Mouse (Mus musculus): ENCODE measurements at regions not wholly inside any gene's neighbourhood (a gene's known extent, or its start where the extent isn't known, plus 50 kb on each side); places are given as distances from the start of the nearest gene placed in this dataset.

DNA sequence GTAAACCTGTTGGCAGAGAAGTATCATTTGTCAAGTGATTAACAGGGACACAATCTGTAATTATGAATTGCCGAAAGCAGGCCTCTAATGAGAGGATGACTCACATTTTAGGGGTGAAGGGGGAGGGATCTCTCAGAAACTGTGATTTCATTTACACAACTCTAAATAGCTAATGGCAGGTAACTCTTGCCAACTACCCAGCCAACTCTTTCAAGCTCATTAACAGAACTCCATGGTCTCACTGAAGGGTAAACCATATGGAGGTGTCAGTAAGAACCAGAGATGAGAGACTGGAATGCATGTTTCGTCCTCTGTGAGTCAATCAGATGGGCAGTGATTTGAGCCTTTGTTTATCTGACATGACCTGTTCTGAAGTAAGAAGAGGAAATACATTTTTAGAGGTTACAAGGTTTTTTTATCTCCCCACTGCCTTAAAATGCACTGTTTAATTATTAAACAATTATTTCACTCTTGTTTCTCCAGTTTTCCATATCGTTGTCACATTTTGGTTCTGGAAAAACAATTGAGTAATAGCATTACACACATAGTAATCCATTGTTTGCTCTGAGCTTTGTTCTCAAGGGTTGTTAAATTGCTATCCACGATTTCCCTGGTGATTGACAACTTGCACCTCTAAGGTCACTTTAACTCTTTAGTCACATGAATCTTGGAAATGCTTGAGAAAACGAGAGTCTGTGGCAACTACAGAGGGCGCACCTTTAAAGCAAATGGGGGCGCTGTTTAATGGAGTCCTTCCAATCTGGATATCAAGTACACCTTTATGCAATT lies 451.5 kb downstream of the Gm43517 start:
- Histone ChIP-seq H3K9ac (no peak overlapping the region), H3K36me3 (no peaks in the 10 kb centered on the region), H3K27me3 (replicated peaks) (no peaks in the 10 kb centered on the region), H3K4me1 (replicated peaks) (no peaks in the 10 kb centered on the region), H3K27ac (no peak overlapping the region), H3K9me3 (no peaks in the 10 kb centered on the region), H3K4me2 (replicated peaks) (no peak overlapping the region), H3K4me3 (replicated peaks) (no peak overlapping the region)
- WGBS: 50% methylated on average over 7 of the region's 7 CpGs
- no peak for ATAC-seq

DNA sequence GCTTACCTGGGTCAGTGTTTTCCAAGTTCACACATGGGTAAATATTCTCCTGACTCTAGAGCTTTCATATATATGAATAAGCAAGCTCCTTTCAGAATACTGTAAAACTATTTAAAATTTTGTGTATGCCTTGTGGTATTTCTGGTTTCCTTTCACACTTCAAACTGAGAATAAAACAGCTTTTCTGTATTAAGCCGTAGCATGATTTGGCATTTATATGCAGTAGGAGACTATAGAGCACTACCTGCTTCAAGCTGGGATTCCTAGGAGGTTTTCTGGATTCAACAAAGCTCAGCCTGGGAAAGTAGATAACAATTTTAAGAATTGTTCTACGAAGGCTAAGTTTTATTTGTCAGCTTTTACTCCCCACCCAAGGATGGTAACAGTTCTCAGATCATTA lies 500.5 kb downstream of the Gm43517 start:
- 78% methylated on average over 2 of the region's 2 CpGs for WGBS
- no peaks in the 10 kb centered on the region for H3K9me3 ChIP-seq
- no peaks in the 10 kb centered on the region for H3K4me1 ChIP-seq (replicated peaks)

DNA sequence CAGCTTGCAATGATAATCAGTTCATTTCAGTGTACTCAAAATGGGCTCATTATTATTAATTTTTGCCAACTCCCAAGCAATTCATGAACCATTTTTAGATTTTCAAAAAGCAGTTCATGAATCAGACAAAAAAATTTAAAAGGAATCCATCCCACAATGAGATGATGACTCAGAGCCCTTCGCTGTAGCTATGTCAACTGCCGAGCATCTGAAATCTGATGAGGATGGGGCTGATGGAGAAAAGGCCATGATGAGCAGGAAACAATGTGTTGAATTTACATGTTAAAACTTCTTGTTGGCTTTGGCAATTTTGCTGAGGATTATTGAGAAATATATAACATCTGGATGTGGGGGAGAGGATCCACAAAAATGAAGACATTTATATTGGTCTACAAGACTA lies 502.3 kb downstream of the Gm43517 start:
- no peak overlapping the region for H3K4me3 ChIP-seq (replicated peaks)
- no peaks in the 10 kb centered on the region for H3K27me3 ChIP-seq (replicated peaks)
- no peak overlapping the region for H3K9ac ChIP-seq
- H3K27ac ChIP-seq: no peak overlapping the region
- no peaks in the 10 kb centered on the region for H3K4me1 ChIP-seq (replicated peaks)
- ATAC-seq: no peak
- H3K36me3 ChIP-seq: no peaks in the 10 kb centered on the region
- 88% methylated on average over 2 of the region's 2 CpGs for WGBS
- H3K4me2 ChIP-seq (replicated peaks): no peak overlapping the region
- no peaks in the 10 kb centered on the region for H3K9me3 ChIP-seq

More for the DNA sequence above, 500.5 kb downstream of the Gm43517 start:
- Histone ChIP-seq H3K36me3 (no peaks in the 10 kb centered on the region), H3K27me3 (replicated peaks) (no peaks in the 10 kb centered on the region), H3K4me3 (replicated peaks) (no peak overlapping the region), H3K9ac (no peak overlapping the region), H3K4me2 (replicated peaks) (no peak overlapping the region), H3K27ac (no peak overlapping the region)
- ATAC-seq: no peak

DNA sequence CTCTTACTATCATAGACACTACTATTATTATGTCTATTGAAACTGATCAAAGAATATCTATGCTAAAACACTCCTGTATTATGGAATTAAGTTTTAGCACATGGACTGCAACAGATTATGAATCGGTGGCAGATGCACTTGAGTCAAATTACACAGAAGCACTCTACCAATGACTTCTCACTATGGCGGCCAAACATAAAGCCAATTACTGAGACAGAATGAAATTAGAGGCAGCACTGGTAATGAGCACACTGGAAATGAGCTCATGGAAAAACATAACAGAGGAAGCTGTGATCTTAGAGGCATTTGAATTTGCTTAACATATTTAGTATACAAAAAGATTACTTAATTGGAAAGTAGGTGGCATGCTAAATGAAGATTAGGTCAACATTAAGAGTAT lies 512.8 kb downstream of the Gm43517 start:
- no peak overlapping the region for H3K4me3 ChIP-seq (replicated peaks)
- H3K27me3 ChIP-seq (replicated peaks): no peaks in the 10 kb centered on the region
- H3K36me3 ChIP-seq: no peaks in the 10 kb centered on the region
- no peak overlapping the region for H3K27ac ChIP-seq
- H3K9me3 ChIP-seq: no peaks in the 10 kb centered on the region
- no peak for ATAC-seq
- H3K4me1 ChIP-seq (replicated peaks): no peaks in the 10 kb centered on the region
- H3K4me2 ChIP-seq (replicated peaks): no peak overlapping the region
- 76% methylated on average over 2 of the region's 2 CpGs for WGBS
- no peak overlapping the region for H3K9ac ChIP-seq

DNA sequence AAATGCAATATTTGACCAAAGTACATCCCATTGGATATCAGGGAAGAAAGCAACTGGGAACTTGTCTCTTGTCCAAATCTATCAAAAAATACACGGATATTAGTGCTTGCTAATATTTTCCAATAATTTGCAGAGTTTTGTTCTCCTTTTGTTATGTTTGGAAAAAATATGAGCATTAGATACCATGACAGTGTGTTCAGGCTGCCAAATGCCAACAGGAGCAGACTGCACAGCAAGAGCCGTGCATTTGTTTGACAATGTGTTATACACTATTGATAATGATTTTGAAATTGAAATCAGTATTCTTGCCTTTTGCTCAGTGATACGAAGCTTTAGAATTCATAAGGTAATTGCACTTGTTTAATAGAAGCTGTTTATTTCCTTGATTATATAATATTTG lies 530.7 kb downstream of the Gm43517 start:
- Histone ChIP-seq H3K27ac (no peak overlapping the region), H3K4me2 (replicated peaks) (no peak overlapping the region), H3K9me3 (no peaks in the 10 kb centered on the region), H3K36me3 (no peaks in the 10 kb centered on the region), H3K4me3 (replicated peaks) (no peak overlapping the region), H3K27me3 (replicated peaks) (no peaks in the 10 kb centered on the region), H3K9ac (no peak overlapping the region), H3K4me1 (replicated peaks) (no peaks in the 10 kb centered on the region)
- ATAC-seq: no peak
- WGBS: 87% methylated on average over 3 of the region's 3 CpGs

DNA sequence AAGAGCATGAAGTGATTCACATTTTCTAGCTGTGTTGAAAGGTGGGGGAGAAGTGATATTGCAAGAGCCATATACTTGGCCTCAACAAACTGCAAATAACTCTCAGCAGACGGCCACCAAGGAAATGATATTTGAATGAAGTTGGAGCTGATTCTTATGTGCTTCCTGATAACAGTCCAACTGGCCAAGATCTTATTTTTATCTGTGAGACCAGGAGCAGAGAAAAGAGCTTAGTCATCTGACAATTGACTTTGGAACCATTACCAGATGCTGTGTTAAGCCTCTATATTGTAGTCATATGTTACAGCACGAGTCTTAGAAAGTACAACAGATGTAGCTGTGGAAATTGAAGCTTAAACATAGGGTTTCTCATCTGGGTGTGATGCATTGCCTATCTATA lies 536.6 kb downstream of the Gm43517 start:
- ATAC-seq: no peak
- H3K4me1 ChIP-seq (replicated peaks): no peaks in the 10 kb centered on the region
- no peaks in the 10 kb centered on the region for H3K36me3 ChIP-seq
- H3K9me3 ChIP-seq: no peaks in the 10 kb centered on the region
- H3K27ac ChIP-seq: no peak overlapping the region
- H3K4me2 ChIP-seq (replicated peaks): no peak overlapping the region
- no peaks in the 10 kb centered on the region for H3K27me3 ChIP-seq (replicated peaks)
- no peak overlapping the region for H3K4me3 ChIP-seq (replicated peaks)
- H3K9ac ChIP-seq: no peak overlapping the region
- WGBS: 59% methylated on average over 2 of the region's 2 CpGs

DNA sequence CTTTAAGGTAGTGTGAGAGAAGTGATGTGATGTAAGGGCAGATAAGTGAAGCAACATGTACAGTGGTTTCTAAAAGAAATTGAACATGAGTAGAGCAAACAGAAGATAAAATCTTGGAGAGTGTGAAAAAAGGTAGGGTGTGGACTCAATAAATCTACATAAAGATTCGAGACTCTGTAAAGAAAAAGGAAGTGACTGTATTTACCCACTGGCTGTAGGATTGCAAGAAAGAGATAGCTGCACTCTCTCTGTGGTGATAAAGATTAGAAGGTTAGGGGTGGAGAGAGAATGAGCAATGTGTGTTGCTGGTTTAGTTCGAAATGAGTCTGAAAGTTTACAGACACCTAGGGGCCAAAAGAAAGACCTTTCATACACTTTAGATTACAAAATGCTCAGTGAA lies 555.8 kb downstream of the Gm43517 start:
- Histone ChIP-seq H3K9me3 (no peaks in the 10 kb centered on the region), H3K27me3 (replicated peaks) (no peaks in the 10 kb centered on the region), H3K36me3 (no peaks in the 10 kb centered on the region), H3K4me2 (replicated peaks) (no peak overlapping the region), H3K27ac (no peak overlapping the region), H3K4me3 (replicated peaks) (no peak overlapping the region), H3K4me1 (replicated peaks) (no peaks in the 10 kb centered on the region), H3K9ac (no peak overlapping the region)
- 50% methylated on average over 2 of the region's 2 CpGs for WGBS
- ATAC-seq: no peak

DNA sequence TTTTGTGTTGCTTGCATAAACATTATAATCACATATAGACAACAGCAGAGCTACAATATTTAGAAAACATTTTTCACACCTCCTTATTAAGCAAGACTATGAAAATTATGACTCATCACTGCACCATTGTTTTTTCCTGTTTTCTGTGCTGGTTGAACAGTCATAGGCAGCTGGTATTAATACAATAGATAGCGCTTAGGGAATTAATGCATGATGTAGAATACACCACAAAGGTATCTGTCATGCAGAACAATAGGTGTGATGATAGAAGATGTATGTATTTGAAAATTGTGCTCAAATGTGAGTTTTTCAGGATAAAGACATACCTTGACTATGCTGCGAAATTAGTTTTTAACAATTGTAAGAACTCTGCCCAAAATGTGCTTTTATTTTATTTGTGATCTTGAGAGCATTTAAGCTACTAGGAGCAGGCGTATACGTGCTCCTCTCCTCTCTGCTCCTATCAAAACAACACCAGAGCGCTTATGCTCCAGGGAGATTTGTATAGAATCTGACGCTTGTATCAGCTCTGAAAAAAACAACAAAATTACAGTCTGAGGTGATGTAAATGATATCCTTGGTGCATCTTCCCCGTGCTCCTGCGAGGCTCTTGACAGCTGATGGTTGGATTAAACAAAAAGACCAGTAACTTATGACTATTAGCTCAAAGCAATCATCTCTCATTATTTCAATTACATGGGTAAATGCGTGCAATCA lies 560.1 kb downstream of the Gm43517 start:
- WGBS: 67% methylated on average over 9 of the region's 9 CpGs
- ATAC-seq: no peak
- H3K9me3 ChIP-seq: no peaks in the 10 kb centered on the region
- H3K4me3 ChIP-seq (replicated peaks): no peak overlapping the region
- H3K27ac ChIP-seq: no peak overlapping the region
- no peak overlapping the region for H3K4me2 ChIP-seq (replicated peaks)
- no peaks in the 10 kb centered on the region for H3K4me1 ChIP-seq (replicated peaks)
- H3K9ac ChIP-seq: no peak overlapping the region
- H3K27me3 ChIP-seq (replicated peaks): no peaks in the 10 kb centered on the region
- no peaks in the 10 kb centered on the region for H3K36me3 ChIP-seq

DNA sequence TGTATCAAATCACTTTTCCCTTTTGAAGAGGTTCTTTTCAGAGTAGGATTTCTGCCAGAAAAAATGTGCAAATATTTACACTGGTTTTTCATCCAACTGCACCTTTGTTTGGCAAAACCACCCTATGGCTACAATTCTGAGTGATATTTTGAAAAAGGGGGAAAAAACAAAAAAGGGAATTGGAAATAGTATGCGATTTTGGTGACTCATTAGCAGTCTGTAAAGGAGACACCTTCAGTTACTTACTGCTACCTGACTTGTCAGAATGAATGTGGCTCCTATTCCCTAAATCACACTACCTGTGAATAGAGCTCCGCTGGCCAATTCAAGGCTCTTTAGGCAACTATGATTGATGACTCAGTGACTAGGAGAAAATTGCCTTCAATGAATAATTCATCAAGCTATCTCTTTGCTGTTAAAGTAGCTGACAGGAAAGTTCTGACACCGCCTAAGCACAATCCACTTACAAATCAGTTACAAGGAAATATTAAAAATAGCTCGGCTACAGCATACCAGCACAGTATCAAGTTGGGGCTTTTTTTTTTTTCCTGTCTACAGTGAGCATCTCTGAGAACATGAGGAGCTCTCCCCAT lies 560.8 kb downstream of the Gm43517 start:
- Histone ChIP-seq H3K27me3 (replicated peaks) (no peaks in the 10 kb centered on the region), H3K4me2 (replicated peaks) (no peak overlapping the region), H3K36me3 (no peaks in the 10 kb centered on the region), H3K27ac (no peak overlapping the region), H3K4me3 (replicated peaks) (no peak overlapping the region), H3K9ac (no peak overlapping the region), H3K9me3 (no peaks in the 10 kb centered on the region), H3K4me1 (replicated peaks) (no peaks in the 10 kb centered on the region)
- 55% methylated on average over 4 of the region's 4 CpGs for WGBS
- ATAC-seq: no peak

DNA sequence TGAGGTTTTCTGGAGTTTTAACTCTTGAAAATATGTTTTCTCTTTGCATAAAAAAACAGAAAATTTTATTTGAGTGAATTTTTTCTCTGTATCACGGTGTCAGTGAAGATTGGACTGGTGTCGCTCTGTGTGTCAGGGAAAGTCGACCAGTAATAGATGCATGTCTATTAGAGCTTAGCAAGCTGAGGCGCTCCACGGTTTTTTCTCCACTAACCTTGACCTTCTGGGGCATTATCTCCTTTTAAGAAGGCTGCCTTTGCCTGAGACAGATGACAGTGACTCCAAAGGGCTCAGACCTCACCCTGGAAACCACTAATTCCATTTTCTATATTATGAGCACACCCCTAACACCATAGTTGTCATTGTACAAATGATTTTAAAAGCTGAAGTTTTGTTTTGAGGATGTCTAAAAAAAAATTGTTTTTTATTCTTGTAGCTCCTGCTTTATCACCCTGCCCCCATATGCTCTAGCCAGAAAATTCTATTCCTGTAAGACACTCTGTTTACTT lies 561.8 kb downstream of the Gm43517 start:
- Histone ChIP-seq H3K4me3 (replicated peaks) (no peak overlapping the region), H3K36me3 (no peaks in the 10 kb centered on the region), H3K4me1 (replicated peaks) (no peaks in the 10 kb centered on the region), H3K27me3 (replicated peaks) (no peaks in the 10 kb centered on the region), H3K9me3 (no peaks in the 10 kb centered on the region), H3K4me2 (replicated peaks) (no peak overlapping the region), H3K9ac (no peak overlapping the region), H3K27ac (no peak overlapping the region)
- ATAC-seq: no peak
- 71% methylated on average over 5 of the region's 5 CpGs for WGBS

DNA sequence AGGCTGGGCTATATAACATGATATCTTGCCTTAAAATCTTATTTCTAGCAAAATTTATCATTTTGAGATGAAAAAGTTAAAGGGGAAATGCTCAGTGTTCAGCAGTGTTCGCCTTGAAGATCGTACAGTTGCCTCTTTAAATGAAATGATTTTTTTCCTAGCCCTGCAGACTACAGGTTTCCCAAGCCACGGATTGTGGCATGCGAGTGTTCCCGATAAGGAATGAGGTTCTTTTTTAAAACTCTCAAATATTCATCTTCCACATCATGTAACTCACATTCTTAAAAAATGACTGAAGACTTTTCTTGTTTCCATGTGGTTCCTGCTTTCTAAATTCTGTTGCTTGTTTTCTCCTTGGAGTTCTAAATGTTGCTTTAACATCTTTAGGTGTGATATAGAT lies 566.0 kb downstream of the Gm43517 start:
- no peaks in the 10 kb centered on the region for H3K27me3 ChIP-seq (replicated peaks)
- no peak overlapping the region for H3K9ac ChIP-seq
- no peak overlapping the region for H3K4me3 ChIP-seq (replicated peaks)
- no peak overlapping the region for H3K4me2 ChIP-seq (replicated peaks)
- no peak for ATAC-seq
- no peaks in the 10 kb centered on the region for H3K4me1 ChIP-seq (replicated peaks)
- 81% methylated on average over 5 of the region's 5 CpGs for WGBS
- H3K27ac ChIP-seq: no peak overlapping the region
- no peaks in the 10 kb centered on the region for H3K9me3 ChIP-seq
- H3K36me3 ChIP-seq: no peaks in the 10 kb centered on the region

DNA sequence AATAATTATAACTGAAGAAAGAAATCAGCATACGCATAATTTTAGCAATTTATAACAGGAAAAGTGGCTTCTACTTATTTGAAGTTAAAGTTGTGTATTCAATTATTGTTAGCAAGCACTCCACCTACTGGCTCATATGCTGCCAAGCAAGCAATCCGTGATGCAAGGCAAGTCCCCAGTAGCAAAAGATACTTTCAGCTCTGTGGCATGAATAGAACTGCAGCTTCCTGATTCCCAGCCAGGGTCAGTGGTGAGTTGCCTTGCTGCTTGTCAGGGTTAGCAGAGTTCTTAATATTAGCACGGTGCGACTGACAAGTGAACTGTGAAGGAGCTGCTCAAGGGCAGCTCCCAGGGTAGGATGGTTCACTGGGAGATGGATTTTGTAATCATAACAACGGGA lies 566.8 kb downstream of the Gm43517 start:
- Histone ChIP-seq H3K9ac (no peak overlapping the region), H3K27me3 (replicated peaks) (no peaks in the 10 kb centered on the region), H3K27ac (no peak overlapping the region), H3K36me3 (no peaks in the 10 kb centered on the region), H3K4me3 (replicated peaks) (no peak overlapping the region), H3K4me1 (replicated peaks) (no peaks in the 10 kb centered on the region), H3K9me3 (no peaks in the 10 kb centered on the region), H3K4me2 (replicated peaks) (no peak overlapping the region)
- WGBS: 54% methylated on average over 5 of the region's 5 CpGs
- no peak for ATAC-seq

Data from intestine, embryonic 15.5 days (tissue).